Mouse (Mus musculus) mature B cell (primary cell): ENCODE measurements around the gene Rusc2.

Source experiments
- in situ Hi-C: fragments of 300-500 bp; cut with MboI; formaldehyde crosslinking; loops from 2 replicates; pipeline ENCODE4 v1.14.3; 2019

Gene Rusc2

DNA sequence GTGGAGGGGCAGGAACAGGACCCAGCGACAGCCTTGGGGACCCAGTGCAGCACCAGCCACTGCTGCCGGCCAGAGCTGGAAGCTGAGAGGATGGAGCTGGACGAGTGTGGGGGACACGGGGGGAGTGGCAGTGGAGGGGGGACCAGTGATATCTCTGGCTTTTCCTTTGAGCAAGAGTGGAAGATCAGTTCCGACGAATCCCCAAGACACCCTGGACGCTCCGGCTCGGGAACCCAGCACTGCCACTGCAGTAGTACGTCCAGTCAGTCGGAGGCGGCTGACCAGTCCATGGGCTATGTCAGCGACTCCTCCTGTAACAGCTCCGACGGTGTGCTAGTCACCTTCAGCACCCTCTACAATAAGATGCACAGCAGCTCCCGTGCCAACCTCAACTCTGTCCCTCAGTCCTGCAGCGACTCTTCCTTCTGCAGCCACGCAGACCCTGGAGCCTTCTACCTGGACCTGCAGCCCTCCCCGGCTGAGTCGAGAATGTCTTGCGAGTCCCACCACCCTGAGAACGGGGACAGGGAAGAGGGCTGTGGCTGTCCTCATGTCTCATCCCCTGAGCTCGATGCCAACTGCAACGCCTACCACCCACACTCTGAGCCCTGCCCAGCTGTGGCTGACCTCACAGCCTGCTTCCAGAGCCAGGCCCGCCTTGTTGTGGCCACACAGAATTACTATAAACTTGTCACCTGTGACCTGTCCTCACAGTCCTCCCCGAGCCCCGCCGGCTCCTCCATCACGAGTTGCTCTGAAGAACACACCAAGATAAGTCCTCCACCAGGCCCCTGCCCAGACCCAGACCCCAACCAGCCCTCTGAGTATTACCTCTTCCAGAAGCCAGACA lies 33.7 kb downstream of the Rusc2 start:
- in situ Hi-C loops: loop anchor here (25.0 kb wide), 1 partner anchor 353 kb away; the partner anchor contains the start of gene Unc13b

- in situ Hi-C loops: loop anchor here (25.0 kb wide), 1 partner anchor 354 kb away; the partner anchor contains the start of gene Unc13b
Measured at GRCm38 (mm10) chr4:43416071-43416490, 34.3 kb downstream of the Rusc2 start.

- in situ Hi-C loops: loop anchor here (25.0 kb wide), 1 partner anchor 355 kb away; the partner anchor contains the start of gene Unc13b
Measured at GRCm38 (mm10) chr4:43417269-43418062, 35.7 kb downstream of the Rusc2 start.

- in situ Hi-C loops: loop anchor here (25.0 kb wide), 1 partner anchor 356 kb away; the partner anchor contains the start of gene Unc13b
Measured at GRCm38 (mm10) chr4:43418450-43418849, 36.7 kb downstream of the Rusc2 start.

DNA sequence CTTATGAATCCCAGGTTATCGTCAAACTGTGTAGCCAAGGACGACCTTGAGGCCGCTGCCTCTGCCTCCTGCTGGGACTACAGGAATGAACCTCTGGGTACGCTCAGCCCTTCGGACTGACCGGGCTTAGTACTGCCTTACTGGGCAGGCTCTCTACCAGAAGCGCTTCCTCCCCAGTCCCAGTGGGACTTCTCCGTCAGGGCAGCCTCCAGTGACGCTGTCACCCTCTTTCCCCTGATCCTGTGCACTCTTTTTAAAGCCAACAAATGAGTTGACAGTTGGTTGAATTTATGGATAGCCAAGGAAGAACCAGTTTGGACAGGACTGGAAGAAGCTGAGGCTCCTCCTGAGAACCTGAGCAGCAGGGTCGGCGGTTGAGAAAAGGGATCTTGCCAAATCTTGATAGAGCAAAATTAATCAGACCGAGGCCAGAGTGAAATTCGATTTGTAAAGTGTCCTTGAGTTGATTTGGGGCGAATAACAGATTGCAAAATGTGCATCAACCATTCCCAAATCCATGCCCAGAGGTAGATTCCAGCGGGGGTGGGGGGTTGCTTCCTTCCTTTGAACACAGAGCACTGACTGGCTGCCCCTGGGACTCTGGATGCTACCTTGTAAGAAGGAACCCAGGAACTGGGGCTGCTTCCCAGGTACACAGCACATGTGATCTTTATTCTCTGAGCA lies 37.3 kb downstream of the Rusc2 start:
- in situ Hi-C loops: loop anchor here (25.0 kb wide), 1 partner anchor 357 kb away; the partner anchor contains the start of gene Unc13b

GRCm38 (mm10) chr4:43419801-43420281 lies 38.1 kb downstream of the Rusc2 start:
- in situ Hi-C loops: loop anchor here (10.0 to 25.0 kb wide), 2 partner anchors 295 to 358 kb away; partner anchors contain the start of genes Olfr71 and Unc13b

DNA sequence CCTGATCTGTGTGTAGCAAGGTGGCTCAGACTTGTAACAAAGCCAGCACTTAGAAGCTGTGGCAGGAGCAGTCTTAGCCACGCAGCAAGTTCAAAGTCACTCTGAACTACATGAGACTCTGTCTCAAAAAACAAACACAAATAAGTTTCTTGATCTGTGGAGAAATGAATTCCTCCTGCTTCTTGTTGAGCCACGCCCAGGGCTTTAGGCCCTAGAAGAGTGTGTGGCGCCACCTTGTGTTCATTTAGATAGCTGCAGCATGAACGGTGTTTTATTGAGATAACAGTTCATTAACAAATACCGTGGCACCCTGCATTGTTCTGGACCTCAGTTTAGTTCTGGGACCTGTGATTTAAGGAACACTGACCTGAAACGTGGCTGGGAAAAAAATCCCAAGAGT lies 38.5 kb downstream of the Rusc2 start:
- in situ Hi-C loops: loop anchor here (10.0 to 25.0 kb wide), 2 partner anchors 294 to 358 kb away; partner anchors contain the start of genes Olfr71 and Unc13b

DNA sequence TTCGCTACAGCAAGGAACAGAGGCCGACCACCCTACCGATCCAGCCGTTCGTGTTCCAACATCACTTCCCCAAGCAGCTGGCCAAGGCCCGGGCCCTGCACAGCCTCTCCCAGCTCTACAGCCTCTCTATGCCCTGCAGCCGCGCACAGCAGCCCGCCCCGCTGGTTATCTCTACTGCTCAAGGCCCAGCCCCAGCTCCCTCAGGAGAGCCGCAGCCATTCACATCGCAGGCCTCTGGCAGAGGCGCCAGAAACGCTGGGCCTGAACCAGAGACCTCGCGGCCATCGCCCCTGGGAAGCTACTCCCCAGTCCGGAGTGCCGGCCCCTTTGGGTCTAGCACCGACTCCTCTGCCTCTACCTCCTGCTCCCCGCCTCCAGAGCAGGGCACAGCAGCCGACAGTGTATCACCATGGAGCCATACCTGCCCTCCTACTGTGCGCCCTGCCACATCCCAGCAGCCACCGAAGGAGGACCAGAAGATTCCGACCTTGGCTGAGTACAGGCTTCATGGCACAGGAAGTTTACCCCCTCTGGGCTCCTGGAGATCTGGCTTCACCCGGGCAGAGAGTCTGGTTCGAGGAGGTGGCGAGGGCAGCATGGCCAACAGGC lies 40.0 kb downstream of the Rusc2 start:
- in situ Hi-C loops: loop anchor here (10.0 to 25.0 kb wide), 2 partner anchors 293 to 359 kb away; partner anchors contain the start of genes Olfr71 and Unc13b

- in situ Hi-C loops: loop anchor here (10.0 to 25.0 kb wide), 2 partner anchors 291 to 361 kb away; partner anchors contain the start of genes Olfr71 and Unc13b
Measured at GRCm38 (mm10) chr4:43423267-43423934, 41.6 kb downstream of the Rusc2 start.

GRCm38 (mm10) chr4:43424072-43424471 lies 42.3 kb downstream of the Rusc2 start:
- in situ Hi-C loops: loop anchor here (10.0 to 25.0 kb wide), 2 partner anchors 291 to 362 kb away; partner anchors contain the start of genes Olfr71 and Unc13b

DNA sequence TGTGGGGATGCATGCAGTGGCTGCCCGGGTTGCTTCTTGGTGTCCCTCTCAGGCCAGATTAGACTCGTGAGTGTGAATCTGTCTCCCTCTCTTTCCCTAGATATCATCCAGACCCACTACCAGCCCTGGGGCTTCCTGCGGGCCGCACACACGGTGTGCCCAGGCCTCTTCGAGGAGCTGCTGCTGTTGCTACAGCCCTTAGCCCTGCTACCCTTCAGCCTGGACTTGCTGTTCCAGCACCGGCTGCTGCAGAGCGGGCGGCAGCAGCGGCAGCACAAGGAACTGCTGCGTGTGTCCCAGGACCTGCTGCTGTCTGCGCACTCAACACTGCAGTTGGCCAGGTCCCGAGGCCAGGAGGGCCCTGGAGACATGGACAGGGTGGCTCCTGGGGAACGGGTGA lies 43.4 kb downstream of the Rusc2 start:
- in situ Hi-C loops: loop anchor here (10.0 to 25.0 kb wide), 2 partner anchors 137 to 290 kb away; partner anchors contain the start of genes Creb3, Olfr71 and Tln1

DNA sequence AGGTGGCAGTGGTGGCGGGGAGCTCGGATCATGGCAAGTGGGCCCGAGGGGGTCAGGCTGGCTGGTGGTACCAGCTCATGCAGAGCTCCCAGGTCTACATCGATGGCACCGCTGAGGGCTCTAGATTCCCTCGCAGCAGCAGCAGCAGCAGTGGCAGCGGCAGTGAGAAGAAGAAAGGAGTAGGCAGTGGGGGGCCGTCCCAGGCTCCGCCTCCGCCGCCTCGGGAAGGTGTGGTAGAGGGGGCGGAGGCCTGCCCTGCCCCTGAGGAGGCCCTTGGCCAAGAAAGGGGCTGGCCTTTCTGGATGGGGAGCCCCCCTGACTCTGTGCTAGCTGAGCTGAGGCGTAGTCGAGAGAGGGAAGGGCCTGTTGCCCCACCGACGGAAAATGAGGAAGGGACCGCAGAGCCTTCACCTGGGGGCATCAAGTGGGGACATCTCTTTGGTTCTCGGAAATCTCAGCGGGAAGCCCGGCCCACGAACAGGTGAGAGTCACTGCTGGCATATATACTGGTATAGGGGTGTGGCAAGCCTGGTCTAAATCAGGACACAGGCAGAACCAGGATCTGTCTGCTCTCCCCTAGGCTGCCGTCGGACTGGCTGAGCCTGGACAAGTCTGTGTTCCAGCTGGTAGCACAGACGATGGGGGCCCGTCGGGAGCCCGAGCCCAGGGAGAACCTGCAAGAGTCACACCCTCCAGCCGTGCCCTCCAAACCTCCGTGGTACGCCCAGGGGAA lies 44.0 kb downstream of the Rusc2 start:
- in situ Hi-C loops: loop anchor here (10.0 to 25.0 kb wide), 2 partner anchors 136 to 289 kb away; partner anchors contain the start of genes Creb3, Olfr71 and Tln1

GRCm38 (mm10) chr4:43426487-43426886 lies 44.7 kb downstream of the Rusc2 start:
- in situ Hi-C loops: loop anchor here (10.0 to 25.0 kb wide), 2 partner anchors 136 to 288 kb away; partner anchors contain the start of genes Creb3, Olfr71 and Tln1

DNA sequence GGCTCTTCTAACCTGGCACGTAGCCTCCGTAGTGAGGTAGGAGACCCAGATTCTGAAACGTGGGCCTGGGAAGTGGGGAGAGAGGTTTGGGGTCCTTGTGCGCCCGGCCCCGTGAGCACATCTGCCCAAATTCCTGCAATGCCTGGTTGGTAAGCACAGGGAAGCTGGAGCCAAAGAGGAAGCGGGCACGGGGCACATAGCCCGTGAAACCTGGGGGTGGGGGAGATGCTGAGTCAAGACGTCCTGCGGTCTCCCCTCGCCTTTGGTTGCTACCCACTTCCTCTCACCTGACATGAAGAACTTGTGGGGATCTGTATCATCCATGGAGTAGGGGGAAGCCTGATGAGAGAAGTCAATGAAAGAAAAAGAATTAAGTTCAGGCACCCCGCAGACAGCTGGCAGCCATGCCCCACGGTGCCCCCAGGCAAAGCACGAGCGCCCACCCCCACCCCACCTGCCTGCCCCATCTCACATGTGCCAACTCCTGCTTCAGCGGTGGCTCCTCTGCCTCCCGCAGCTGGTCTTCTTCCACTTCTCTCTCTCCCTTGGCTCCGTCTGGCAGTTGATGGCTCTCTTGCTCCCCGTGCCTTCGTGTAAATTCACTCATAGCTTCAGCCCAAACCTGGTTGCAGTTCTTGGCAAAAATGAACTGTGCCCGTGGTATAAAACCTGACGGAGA lies 45.9 kb downstream of the Rusc2 start:
- in situ Hi-C loops: loop anchor here (10.0 to 25.0 kb wide), 2 partner anchors 135 to 287 kb away; partner anchors contain the start of genes Creb3, Olfr71 and Tln1

- in situ Hi-C loops: loop anchor here (10.0 to 25.0 kb wide), 2 partner anchors 134 to 286 kb away; partner anchors contain the start of genes Creb3, Olfr71 and Tln1
Measured at GRCm38 (mm10) chr4:43428180-43428861, 46.5 kb downstream of the Rusc2 start.

- in situ Hi-C loops: loop anchor here (10.0 to 25.0 kb wide), 2 partner anchors 133 to 286 kb away; partner anchors contain the start of genes Creb3, Olfr71 and Tln1
Measured at GRCm38 (mm10) chr4:43428946-43429345, 47.2 kb downstream of the Rusc2 start, which contains the start of gene Fam166b. Gene Fam166b, minus strand, starts transcription at chr4:43429134.

GRCm38 (mm10) chr4:43431690-43432089 lies 49.9 kb downstream of the Rusc2 start:
- in situ Hi-C loops: loop anchor here (25.0 kb wide), 1 partner anchor 131 kb away; the partner anchor contains the start of genes Creb3 and Tln1
